Mouse (Mus musculus): ENCODE results near the gene Olfr320.
"Not testable (repeated sequence)": the region's sequence is repeated elsewhere in the genome, so short reads cannot be mapped to it uniquely, and the experiment has no call there.

Gene Olfr320

DNA sequence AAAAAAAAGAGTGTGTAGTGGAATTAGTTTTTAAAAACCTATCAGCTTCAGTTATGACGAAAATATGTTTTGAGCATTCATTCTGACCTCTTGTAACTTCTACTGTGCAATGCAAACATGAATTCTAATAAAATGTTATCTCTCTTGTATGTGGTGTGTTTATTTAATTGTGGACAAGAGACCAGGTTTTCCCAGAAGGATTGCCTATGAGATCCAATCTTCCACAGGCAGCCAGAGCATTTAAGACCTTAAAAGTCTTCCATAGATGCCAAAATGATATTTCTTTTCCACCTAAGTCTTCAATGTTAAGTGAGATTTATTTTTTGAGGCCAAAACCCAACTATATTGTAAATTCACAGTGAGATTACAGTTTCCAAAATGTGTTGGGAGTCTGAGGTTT is at the start of gene Olfr320:
Olfr320 (plus strand) TSS at position 301 of the 400 bp plus-strand sequence.
- no peak for DNase-seq

DNA sequence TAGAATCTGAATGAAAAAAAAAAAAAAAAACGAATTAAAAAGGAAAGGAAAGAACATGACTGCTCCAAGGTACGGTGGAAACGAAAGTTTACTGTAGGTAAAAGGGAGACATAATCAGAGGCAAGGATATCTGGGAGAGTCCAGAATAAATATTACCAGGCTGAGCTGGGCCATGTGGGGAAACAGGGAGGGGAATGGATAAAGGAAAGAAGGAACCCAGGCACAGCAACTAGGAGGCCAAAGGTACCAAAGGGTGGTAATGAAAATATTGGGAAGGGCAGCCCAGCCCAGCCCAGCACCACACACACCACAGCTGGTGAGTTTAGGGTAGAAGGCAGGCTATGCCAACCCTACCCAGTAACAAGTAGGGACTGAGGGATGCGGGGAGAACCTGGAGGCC is 46.0 kb upstream of the Olfr320 start:
- no peak for DNase-seq

DNA sequence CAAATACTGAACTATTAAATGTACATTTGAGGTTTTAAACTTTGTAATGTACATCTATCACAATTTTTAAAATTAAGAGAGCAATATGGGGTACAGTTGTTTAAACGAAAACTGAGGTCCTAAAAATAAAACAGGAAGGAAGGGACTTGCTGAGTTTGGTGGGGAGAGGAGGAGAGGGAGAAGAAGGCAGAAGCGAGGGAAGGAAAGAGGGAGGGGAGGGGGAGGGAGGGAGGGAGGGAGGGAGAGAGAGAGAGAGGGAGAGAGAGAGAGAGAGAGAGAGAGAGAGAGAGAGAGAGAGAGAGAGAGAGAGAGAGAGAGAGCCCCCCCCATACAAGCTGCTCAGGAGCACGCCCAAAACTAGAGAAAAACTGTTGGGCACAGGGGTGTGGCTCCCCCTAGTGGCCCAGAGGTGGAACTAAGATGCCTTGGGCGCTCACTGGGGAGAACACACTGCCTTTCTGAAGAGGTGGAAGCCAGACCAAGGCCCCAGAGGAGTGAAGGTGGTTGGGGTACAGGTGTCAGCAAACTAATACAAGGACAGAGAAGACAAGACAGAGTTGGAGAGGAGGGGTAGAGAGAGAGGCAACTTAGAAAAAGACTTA is 44.4 kb upstream of the Olfr320 start:
- peak; percentile 60 for DNase-seq

DNA sequence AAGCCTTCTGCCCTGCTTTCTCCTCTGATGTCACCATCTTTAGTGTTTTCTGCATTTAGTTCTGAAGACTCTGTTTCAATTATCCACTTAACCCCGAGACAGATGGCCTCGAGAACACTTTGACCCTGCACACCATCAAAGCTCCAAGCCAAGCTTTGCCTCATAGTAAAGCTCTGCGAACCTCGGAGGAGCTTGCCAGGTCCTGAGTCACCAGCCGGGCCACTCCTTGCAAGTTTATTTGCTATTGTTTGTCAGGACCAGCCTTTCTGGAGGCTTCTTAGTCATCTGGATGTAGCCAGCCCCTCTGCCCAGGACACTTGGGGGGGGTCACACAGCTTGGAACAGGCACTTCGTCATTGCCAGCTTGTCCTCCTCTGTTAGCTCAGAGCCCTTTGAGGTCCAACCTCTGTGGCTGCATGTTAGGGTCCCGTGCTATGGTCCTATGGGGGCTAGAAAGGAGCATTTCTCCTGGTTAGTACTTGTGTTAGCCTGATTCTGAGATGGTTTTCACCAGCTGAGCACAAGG is 42.7 kb upstream of the Olfr320 start:
- no peak for DNase-seq

DNA sequence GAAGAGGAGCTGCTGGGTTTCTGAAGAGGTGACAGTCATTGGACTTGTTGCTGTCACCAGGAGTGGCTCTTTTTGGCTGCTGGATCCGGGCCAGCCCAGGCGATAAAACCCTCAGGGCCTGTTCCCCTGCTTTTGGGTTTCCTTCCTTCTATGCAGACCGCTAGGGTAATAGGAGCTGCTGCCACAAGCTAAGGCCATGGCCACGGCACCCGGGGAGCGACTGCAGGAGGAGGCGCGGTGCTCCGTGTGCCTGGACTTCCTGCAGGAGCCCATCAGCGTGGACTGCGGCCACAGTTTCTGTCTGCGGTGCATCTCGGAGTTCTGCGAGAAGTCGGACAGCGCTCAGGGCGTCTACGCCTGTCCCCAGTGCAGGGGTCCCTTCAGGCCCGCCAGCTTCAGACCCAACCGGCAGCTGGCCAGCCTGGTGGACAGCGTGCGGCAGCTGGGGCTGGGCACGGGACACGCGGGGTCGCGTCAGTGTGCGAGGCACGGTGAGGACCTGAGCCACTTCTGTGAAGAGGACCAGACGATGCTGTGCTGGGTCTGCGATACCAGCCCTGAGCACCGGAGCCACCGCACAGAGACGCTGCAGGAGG is 40.5 kb upstream of the Olfr320 start, which contains the start of gene Trim58:
Trim58 (plus strand) TSS at position 194 of the 596 bp plus-strand sequence.
- peak; percentile 50 for DNase-seq

DNA sequence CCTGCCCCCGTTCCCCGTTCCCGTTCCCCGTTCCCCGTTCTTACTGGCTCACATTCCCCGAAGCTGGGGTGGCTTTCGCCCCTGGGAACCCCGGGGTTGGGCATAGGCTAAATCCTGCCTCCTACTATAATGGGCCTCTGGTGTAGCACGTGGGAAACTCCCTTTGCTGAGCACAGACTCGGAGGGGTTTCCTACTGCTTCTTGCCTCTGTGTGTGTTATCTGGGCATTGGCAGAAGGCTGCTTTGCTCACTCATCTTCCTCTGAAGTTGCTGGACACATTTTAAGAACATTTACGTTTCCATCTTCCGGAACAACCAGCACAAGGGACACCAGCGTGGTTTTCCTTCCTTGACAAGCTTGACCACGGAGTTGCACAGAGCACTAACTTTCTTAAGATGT is 39.8 kb upstream of the Olfr320 start:
- peak; percentile 7 for DNase-seq

DNA sequence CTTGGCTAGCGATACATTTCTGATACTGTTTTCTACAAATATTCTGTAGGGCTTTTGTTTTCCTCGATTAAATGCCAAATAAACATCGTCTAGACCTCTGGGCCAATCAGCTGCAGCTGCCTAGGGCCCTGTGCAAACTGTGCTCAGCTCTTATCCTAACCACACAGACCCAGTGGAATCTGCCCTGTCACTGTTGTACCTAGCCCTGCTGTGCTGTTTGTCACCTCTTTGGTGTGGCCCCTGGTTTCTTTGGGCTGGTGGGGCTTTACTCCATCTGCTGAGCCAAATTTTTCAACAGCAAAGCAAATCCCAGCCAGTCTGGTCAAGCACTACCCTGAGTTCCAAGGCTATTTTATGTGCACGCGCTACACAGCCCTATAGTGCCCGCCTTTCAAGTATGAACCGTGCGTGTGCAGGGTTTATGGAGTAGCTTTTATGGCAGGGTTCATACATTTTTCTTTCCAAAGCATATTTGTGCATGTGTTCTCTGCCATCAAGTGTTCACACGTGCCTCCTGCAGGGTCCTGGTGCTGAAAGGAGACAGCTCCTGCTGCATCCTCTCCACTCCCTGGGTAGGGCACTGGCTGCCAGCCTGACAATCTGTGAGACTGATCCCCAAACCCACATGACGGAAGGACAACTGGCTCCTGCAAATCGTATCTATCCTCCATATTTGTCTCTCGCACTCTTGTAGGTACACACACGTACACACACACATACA is 39.1 kb upstream of the Olfr320 start:
- DNase-seq: no peak

DNA sequence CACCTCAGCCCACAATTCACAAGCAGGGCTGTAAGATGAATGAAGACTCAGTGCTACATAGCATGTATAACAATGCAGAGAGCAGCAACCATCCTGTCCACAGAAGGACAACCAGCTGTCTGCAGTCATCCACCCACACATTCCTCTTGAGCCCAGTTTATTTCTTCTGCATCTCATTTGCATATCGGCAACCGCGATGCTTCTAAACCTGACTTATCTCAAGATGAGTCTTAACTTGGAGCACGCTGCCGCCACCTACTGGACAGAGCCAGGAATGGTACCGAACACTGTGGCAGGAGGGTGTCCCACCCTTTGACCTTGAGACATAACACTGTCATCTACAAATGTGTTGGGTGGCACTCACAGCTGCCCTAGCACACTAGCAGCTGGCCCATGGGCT is 37.5 kb upstream of the Olfr320 start:
- DNase-seq: peak; percentile 65

DNA sequence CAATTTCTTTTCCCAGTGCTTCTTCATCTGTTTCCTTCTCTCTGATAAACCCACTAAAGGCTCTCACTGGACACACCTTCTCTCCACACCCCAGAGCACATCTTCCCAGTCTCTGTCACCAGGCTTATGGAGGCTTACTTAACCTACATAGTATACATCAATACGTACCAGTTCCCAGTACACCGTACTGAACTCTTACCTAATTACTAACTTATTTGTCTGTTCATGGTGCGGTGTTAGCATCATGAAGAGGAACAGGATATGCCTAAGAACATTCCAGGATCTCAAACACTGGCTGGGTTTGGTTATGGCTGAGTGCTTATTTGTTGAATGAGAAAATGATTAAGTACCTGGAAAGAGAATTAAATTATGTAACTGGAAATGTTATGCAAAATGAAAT is 25.7 kb upstream of the Olfr320 start:
- DNase-seq: no peak

DNA sequence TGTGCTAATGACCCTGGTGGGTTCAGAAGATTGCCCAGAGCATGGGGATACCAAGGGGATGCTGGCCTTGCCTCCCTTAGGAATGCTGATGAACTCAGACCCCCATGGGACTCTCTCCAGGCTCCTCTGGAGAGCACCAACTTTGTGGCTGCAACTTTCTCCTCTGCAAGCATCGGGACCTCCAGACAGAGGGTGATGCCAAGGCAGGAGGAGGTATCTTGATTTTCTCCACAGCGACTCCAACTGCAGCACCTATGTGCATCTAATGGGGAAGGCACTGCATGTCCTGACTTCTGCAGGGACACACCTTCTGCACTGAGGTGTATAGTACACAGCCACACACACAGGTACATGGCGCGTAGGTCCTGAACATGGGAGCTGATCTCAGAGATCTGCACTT is 22.3 kb upstream of the Olfr320 start, which contains the start of gene Olfr322:
Olfr322 (plus strand) TSS at position 187 of the 400 bp plus-strand sequence.
- DNase-seq: no peak

DNA sequence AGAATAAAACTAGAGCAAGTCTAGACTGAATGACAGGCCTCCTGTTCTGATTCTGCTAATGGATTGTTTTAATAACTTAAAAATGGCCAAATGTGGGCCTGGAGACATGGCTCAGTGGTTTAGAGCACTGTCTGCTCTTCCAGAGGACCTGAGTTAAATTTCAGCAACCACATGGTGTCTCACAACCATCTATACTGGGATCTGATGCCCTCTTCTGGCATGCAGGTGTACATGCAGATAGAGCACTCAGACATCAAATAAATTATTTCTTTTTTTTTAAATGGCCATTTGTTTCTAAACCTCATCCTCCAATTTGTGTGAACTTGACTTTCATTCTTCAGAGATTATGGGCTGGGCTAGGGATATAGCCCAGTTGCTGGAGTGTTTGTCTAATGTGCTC is 11.6 kb upstream of the Olfr320 start:
- no peak for DNase-seq

DNA sequence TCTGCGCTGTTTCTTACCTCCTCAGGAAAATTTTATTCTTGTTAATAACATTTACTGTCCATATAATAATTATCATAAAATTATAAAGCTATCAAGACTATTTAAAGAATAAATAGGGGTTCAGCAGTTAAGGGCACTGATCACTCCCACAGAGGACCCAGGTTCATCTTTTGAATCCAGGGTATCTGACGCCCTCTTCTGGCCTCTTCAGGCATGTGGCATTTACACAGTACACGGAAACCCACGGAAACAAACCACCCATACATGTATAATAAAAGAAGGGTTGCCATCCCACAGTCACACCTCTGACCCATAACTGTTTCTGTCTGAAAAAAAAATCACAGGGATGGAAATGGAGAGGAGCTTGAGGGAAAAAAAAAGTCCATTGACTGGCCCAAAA is 9.1 kb upstream of the Olfr320 start:
- DNase-seq: no peak

DNA sequence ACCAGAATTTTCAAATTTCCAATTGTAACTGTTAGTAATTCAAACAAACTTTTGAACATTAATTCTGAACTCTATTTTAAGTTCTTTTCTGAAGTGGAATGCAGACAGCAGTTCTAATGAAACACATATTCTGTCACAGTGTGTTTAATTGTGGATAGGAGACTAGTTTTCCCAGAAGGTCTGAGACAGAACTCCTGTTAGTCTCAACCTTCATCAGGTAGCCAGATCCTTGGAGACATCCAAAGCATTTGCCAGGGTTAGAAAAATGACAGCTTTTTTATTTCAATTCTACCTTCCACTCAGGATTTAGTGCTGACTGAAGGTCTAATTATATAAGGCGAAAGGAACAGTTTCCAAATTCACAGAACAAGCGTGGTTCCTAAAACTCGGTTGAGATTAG is 18.0 kb downstream of the Olfr320 start, which contains the start of gene Olfr319:
Olfr319 (plus strand) TSS at position 301 of the 400 bp plus-strand sequence.
- DNase-seq: no peak

DNA sequence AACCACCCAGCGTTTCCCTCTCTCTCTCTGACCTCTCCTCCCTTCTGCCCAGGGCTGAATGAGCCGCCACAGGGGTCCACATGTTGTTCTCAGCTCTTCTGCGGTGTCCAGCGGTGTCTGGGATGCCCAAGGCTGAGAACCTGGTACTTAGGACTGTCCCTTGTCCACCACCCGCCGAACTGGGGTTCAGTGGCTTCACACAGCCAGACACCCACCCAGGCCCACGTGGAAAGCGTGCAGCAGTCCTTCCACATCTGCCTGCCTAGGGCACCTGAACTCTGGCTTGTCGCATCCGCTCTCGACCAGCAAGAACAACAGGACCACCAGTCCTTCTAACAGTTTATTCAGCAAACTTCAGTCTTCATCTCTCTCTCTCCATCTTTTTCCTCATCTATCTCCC is 28.2 kb downstream of the Olfr320 start:
- DNase-seq: no peak

DNA sequence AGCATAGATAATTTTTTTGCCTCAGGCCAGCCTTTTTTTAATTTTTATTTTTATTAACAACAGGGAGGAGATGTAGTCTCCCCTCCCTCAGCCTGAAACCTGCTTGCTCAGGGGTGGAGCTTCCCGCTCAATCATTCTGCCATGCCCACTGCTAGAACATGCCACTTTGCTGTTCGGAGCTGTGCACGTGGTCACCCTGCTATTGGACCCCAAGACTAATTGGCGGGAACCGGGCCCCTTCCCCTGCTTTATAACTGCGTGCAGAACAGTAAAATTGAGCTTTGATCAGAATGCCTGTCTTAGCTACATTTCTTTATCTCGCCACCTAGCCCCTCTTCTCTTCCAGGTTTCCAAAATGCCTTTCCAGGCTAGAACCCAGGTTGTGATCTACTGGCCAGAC is 36.8 kb downstream of the Olfr320 start:
- DNase-seq: not testable (repeated sequence)

DNA sequence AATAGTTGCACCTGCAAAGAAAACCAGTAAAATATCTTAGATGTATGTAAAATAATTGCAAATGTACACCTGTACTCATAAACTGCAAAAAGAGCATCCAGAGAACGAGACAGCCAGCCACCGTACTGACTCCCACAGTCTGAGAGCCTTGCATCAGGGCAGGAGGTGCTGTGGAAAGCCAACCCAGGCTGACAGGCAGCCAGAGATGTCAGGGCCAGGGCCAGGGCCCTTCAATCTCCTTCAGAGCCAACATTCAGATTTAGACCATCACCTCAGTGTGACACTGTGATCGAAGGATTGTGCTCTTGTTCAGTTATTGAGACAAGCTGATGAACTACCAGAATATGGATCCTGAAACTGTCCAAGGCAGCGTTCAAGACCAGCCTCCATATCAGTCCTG is 38.8 kb downstream of the Olfr320 start:
- DNase-seq: no peak

DNA sequence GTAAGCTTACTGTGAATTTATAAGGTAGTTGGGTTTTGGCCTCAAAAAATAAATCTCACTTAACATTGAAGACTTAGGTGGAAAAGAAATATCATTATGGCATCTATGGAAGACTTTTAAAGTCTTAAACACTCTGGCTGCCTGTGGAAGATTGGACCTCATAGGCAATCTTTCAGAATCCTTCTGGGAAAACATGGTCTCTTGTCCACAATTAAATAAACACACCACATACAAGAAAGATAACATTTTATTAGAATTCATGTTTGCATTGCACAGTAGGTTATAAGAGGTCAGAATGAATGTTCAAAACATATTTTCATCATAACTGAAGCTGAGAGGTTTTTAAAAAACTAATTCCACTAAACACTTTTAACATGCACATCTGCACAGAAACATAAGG is 43.0 kb downstream of the Olfr320 start, which contains the start of gene Olfr318:
Olfr318 (minus strand) TSS at position 101 of the 400 bp plus-strand sequence.
- no peak for DNase-seq

DNA sequence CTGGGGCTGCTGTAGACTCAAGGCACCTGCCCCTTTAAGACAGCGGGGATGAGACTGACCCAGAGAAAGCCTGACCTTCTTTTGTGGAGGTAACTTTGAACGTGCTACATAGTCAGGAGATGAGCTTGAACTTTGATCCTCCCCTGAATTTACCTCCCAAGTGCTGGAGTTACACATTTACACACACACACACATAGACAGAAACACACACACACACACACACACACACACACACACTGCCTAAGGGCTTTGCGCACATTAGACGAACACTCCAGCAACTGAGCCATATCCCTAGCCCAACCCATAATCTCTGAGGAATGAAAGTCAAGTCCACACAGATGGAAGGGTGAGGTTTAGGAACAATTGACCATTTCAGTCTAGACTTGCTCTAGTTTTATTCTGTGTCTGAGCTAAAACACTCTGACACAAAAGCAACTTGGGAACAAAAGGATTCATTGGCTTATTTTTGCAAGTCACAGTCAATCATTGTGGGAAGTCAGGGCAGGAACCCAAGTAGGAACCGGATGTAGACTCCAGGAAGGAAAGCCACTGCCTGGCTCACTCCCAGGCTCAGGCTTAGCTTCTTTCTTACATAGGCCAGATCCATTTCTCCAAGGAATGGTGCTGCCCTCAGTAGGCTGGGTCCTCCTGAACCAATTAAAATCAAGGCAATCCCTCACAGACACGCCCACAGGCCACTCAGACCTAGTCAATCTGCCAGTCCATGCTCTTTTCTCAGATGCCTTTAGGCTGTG is 47.2 kb downstream of the Olfr320 start:
- not testable (repeated sequence) for DNase-seq

DNA sequence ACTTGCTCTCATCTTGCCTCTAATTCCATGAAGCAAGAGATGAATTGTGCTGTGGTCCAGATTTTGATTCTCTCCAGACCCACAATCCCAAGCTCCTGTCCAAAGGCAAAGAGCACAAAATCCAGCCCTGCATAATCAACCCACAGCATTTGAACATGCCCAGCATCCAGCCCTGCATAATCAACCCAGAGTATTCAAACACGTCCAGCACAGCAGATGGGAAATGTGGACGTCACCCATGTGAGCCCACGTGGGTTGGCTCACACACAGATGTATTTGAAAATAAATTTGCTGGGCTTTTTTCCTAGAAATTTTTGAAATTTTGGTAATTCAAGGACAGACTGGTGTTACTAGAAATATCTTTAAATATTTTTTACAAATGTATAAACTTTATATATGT is 52.5 kb downstream of the Olfr320 start:
- peak; percentile 7 for DNase-seq

All from embryo, embryonic 11 days (tissue).